Mouse (Mus musculus) erythroblast, embryonic 14.5 days (primary cell): Measurements from ENCODE around the gene Itsn1. TPM values are rescaled to one million over a fixed set of nuclear protein-coding genes. Genes with fewer than 3 reads are reported as not detected.

Source experiments
- H3K27me3 ChIP-seq: 2 replicates; pipeline ENCODE4 v1.6.1; 2012; ENCODE audit warnings: inconsistent platforms; ENCODE audit not compliant: control insufficient read depth
- H3K36me3 ChIP-seq: 2 replicates; pipeline ENCODE4 v1.6.1; 2012; ENCODE audit warnings: mild to moderate bottlenecking, inconsistent platforms; ENCODE audit not compliant: control insufficient read depth
- H3K4me1 ChIP-seq: 2 replicates; pipeline ENCODE4 v1.6.1; 2012; ENCODE audit warnings: inconsistent platforms; ENCODE audit not compliant: control insufficient read depth
- H3K4me3 ChIP-seq: replicated peaks from 2 replicates; pipeline ENCODE3; 2012; ENCODE audit warnings: moderate library complexity, mild to moderate bottlenecking, inconsistent platforms
- H3K9me3 ChIP-seq: 2 replicates; pipeline ENCODE4 v1.6.1; 2012; ENCODE audit warnings: low read length, inconsistent platforms, mixed read lengths; ENCODE audit not compliant: control insufficient read depth
- GATA1 ChIP-seq: IDR thresholded peaks from 2 replicates; pipeline ENCODE4 v1.6.1; 2012; ENCODE audit warnings: low read length, inconsistent platforms, mixed read lengths
- TAL1 ChIP-seq: IDR thresholded peaks from 3 replicates; pipeline ENCODE4 v1.6.1; 2012; ENCODE audit warnings: low read length, inconsistent platforms, mixed read lengths
- polyA plus RNA-seq: library from polyadenylated mRNA; stranded (reverse); fragments of >175 nt; gene quantifications from 2 replicates; pipeline ENCODE4 v1.2.3, GENCODE M21; 2012

Gene Itsn1
- polyA plus RNA-seq, 1 experiment, result 31.5 TPM

DNA sequence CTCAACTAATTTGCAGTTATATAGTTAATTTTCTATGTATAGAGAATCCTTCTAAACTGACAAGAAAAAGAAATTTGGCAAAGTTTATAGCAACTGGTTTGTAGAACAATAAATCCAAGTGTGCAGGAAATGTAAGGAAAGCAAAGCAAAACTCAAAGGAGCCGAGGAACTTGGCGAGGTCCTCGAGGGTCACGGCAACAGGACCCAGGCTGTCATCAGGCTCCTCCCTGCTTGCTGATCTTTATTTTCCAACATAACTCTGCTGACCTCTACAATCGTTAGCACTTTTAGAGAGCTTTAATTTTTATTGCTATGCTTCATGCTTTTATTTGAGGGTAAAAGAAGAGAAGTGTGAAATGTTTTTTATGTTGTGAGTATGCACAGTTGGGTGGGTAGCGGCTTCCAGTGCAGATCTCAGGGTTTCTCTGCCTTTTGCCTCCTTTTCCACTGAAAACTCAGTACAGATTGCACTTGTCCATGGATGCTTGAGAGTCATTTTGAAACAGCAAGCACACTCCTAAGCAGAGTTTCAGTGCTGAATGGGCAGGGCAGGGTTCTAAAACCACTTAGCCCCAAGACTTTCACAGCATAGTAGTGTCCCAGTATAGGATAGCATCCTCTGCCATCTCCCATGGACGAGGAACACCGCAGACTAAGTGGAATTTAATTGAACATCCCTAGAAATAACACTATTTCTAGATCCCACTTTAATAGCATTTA lies 63.6 kb downstream of the Itsn1 start:
- peaks cover 69% of the 10 kb centered on the region for H3K27me3 ChIP-seq
- no peak overlapping the region for H3K4me3 ChIP-seq
- H3K4me1 ChIP-seq, result peaks cover 25% of the 10 kb centered on the region
- TF ChIP-seq GATA1 (no peak), TAL1 (no peak)
- no peaks in the 10 kb centered on the region for H3K9me3 ChIP-seq
- H3K36me3 ChIP-seq, result peaks cover 4% of the 10 kb centered on the region; the same call in 1 of the 2 replicates

DNA sequence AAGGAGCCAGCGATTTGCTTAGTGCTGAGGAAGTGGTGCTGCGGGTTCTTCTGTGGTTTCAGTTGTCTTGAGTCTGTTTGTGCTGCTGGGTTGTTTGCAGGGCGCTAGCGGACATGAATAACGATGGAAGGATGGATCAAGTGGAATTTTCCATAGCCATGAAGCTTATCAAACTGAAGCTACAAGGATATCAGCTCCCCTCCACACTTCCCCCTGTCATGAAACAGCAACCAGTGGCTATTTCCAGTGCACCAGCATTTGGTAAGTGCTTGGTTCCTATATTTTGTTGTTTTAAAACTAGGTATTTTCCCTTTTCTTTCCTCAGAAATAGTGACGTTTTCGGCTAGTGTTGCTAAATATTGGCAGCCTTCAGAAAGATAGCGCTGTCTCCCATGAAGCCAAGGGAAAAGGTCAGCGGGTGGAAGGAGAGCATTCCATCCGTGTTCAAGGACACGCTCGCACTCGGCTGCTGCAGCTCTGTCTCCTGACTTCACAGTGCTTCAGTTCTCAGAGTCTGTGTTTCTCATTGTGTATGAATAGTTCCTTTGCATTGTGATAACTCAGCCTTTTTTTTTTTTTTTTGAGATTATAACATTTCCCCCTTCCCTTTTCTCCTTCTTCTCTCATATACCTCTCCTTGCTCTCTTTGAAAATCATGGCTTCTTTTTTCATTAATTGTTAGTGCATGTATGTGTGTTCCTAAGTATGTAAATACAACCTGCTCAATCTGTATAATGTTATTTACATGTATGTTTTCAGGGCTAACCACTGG lies 64.6 kb downstream of the Itsn1 start:
- Histone ChIP-seq H3K4me3 (no peak overlapping the region), H3K36me3 (peaks cover 4% of the 10 kb centered on the region; the same call in 1 of the 2 replicates), H3K4me1 (peaks cover 22% of the 10 kb centered on the region), H3K27me3 (peaks cover 71% of the 10 kb centered on the region), H3K9me3 (no peaks in the 10 kb centered on the region)
- TF ChIP-seq TAL1 (no peak), GATA1 (no peak)

DNA sequence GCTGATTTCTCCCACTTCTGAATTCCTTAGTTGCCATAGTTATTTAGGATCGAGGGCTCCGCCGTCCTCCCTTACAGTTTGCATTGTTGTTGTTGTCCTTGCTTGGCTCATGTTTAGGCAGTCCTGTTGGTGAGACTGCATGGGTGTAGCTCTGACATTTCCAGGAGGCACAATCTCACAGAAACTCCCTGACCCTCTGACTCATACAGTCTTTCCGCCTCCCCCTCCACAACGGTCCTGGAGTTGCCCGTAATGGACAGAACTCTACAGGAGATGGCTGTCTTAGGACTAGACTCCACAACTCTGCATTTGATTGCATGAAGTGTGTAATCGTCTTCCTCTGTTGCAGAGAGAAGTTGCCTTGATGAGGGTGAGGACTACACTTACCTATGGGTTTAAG lies 65.2 kb downstream of the Itsn1 start:
- Histone ChIP-seq H3K36me3 (peaks cover 4% of the 10 kb centered on the region; the same call in 1 of the 2 replicates), H3K27me3 (peaks cover 71% of the 10 kb centered on the region), H3K4me1 (peaks cover 22% of the 10 kb centered on the region), H3K9me3 (no peaks in the 10 kb centered on the region), H3K4me3 (no peak overlapping the region)
- TF ChIP-seq GATA1 (no peak), TAL1 (no peak)

DNA sequence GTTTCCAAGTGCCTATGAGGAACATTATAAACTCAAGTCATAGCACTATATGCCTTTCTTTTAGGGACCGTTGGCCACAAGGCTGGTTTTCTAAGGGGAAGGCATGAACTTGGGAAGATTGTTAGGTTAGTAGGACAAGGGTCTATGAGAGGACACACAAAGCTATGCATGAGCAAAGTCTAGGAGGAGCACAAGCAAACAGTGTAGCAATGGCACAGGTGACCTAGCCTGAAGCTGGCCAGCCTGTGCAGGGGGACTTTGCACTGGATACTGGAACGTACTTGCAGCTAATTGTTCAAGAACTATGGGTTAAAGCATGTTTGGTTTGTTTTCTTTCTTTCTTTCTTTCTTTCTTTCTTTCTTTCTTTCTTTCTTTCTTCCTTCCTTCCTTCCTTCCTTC lies 66.0 kb downstream of the Itsn1 start:
- H3K4me1 ChIP-seq, result peaks cover 14% of the 10 kb centered on the region

DNA sequence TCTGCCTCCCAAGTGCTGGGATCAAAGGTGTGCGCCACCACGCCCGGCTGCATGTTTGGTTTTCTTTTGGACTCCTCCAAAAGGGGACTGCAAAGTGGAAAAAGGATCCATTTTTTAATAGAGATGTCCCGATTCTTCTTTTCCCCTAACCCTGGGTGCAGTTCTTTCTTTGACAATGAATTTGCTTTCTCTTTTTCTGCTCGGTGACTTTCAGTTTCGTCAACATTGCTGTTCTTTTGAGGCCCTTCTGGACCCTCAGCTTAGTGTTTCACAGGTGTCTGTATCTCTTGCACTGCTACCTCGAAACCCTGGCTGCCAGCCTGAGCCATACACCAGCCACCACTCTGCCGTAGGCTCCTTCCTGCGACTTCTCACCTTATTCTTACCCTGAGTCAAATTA lies 66.5 kb downstream of the Itsn1 start:
- Histone ChIP-seq H3K9me3 (no peaks in the 10 kb centered on the region), H3K27me3 (peaks cover 63% of the 10 kb centered on the region), H3K36me3 (peaks cover 4% of the 10 kb centered on the region; the same call in 1 of the 2 replicates), H3K4me1 (peaks cover 15% of the 10 kb centered on the region), H3K4me3 (no peak overlapping the region)
- no peak for TF ChIP-seq TAL1
- TF ChIP-seq GATA1, result no peak

More for the DNA sequence above, 66.0 kb downstream of the Itsn1 start:
- Histone ChIP-seq H3K4me3 (no peak overlapping the region), H3K36me3 (peaks cover 4% of the 10 kb centered on the region; the same call in 1 of the 2 replicates), H3K9me3 (no peaks in the 10 kb centered on the region), H3K27me3 (peaks cover 66% of the 10 kb centered on the region)
- no peak for TF ChIP-seq GATA1
- TF ChIP-seq TAL1, result no peak

DNA sequence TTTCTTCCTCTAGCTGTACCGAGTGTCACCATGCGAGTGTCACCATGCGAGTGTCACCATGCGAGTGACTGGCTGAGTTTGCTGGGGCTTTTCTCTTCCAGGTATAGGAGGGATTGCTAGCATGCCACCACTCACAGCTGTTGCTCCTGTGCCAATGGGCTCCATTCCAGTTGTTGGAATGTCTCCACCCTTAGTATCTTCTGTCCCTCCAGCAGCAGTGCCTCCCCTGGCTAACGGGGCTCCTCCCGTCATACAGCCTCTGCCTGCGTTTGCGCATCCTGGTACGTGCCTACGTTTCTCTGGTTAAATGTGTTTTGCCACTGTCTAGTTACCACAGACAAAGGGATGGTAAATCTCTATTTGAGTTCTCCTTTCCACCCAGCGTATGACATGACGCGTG lies 72.3 kb downstream of the Itsn1 start:
- Histone ChIP-seq H3K4me3 (no peak overlapping the region), H3K4me1 (peaks cover 58% of the 10 kb centered on the region), H3K27me3 (peaks cover 11% of the 10 kb centered on the region), H3K36me3 (peaks cover 33% of the 10 kb centered on the region), H3K9me3 (no peaks in the 10 kb centered on the region)
- no peak for TF ChIP-seq TAL1
- TF ChIP-seq GATA1, result no peak

DNA sequence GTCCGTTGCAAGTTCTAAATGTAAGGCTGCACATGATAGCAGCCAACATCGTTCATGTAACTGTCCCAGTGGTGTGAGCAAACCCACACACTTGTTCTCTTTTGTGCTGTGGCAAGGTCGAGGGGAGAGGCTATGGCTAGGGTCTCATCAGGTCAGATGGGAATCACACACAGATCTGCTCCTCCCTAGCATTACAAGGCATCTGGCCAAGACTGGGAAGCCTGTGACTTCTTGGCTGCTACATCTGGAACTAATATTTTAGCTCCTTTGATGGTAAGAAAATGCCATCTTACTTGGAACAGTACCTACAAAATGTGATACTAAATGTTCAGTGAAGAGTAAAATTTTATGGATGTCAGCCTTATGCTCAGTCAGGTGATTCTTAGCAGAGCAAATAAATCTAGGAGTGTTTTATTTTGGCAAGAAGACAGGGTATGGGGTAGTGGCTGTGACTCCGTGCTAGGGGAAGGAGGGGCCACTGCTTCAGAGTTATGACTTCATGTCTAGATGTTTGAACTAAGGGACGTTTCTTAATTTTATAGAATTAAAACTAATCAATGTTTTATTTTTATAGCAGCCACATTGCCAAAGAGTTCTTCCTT lies 73.5 kb downstream of the Itsn1 start:
- TF ChIP-seq TAL1 (no peak), GATA1 (no peak)
- H3K4me3 ChIP-seq, result no peak overlapping the region
- peaks cover 5% of the 10 kb centered on the region for H3K27me3 ChIP-seq
- peaks cover 65% of the 10 kb centered on the region for H3K4me1 ChIP-seq
- no peaks in the 10 kb centered on the region for H3K9me3 ChIP-seq
- H3K36me3 ChIP-seq, result peaks cover 41% of the 10 kb centered on the region

DNA sequence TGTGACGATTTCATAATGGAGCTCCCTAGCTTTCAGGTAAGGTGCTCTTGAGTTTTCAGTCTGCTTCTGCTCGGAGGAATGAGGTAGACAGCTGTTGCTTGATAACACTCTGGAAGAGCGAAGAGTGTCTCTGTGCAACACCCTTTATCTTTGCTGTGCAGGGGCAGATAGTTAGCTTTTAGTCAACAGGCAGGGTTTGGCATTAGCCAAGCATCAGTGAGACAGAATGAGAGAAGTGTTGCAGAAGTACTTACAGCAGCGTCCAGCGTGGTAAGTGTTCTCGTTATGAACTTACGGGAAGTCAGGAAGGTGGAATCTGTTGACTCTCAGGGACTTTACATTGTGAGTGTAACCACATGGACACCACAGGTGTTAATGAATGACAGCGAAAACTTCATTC lies 75.3 kb downstream of the Itsn1 start:
- peaks cover 76% of the 10 kb centered on the region for H3K4me1 ChIP-seq
- peaks cover 59% of the 10 kb centered on the region for H3K36me3 ChIP-seq

DNA sequence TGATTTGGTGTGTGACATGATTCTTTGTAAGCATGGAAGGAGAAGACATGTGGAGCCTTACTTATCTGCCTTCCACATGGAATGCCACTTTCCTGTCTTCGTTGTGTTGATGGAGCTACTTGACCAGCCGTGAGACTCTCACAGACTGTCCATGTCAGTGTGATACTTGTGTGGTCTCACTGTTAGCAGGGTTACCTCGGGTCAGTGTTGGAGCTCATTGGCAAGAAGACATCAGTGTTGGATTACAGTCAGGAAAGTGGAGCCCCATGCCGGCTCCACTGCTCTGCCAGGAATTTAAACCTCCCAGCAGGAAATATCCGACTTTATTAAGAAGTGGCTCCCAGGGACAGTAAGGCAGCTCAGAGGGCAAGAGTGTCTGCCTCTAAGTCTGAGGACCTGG lies 75.8 kb downstream of the Itsn1 start:
- peaks cover 63% of the 10 kb centered on the region for H3K36me3 ChIP-seq
- H3K4me1 ChIP-seq, result peaks cover 80% of the 10 kb centered on the region

More for the DNA sequence above, 75.3 kb downstream of the Itsn1 start:
- H3K4me3 ChIP-seq, result peak overlapping the region; percentile 78
- H3K9me3 ChIP-seq, result no peaks in the 10 kb centered on the region
- peaks cover 2% of the 10 kb centered on the region for H3K27me3 ChIP-seq
- TF ChIP-seq GATA1 (peak; percentile 99), TAL1 (peak; percentile 99)

More for the DNA sequence above, 75.8 kb downstream of the Itsn1 start:
- Histone ChIP-seq H3K4me3 (peak overlapping the region; percentile 78), H3K27me3 (peaks cover 2% of the 10 kb centered on the region), H3K9me3 (no peaks in the 10 kb centered on the region)
- TF ChIP-seq GATA1, result no peak
